Mouse (Mus musculus): ENCODE measurements around the gene Nckap5.
"Not testable (repeated sequence)": the region's sequence is repeated elsewhere in the genome, so short reads cannot be mapped to it uniquely, and the experiment has no call there.

Nckap5 gene

GRCm38 (mm10) chr1:126024518-126024917, 806.1 kb downstream of the Nckap5 start:
- DNase-seq (ENCODE audit: low read depth, low spot score), result no peak

GRCm38 (mm10) chr1:126022959-126023358, 807.6 kb downstream of the Nckap5 start:
- no peak for DNase-seq (ENCODE audit: low read depth, low spot score)

- not testable (repeated sequence) for DNase-seq (ENCODE audit: low read depth, low spot score)
These were observed 811.9 kb downstream of the Nckap5 start for GRCm38 (mm10) chr1:126018654-126019053.

GRCm38 (mm10) chr1:126011661-126012091, 818.9 kb downstream of the Nckap5 start:
- no peak for DNase-seq (ENCODE audit: low read depth, low spot score)

- no peak for DNase-seq (ENCODE audit: low read depth, low spot score)
These were observed 823.0 kb downstream of the Nckap5 start for GRCm38 (mm10) chr1:126007571-126007970.

- no peak for DNase-seq (ENCODE audit: low read depth, low spot score)
These were observed 824.9 kb downstream of the Nckap5 start for GRCm38 (mm10) chr1:126005672-126006071.

- no peak for DNase-seq (ENCODE audit: low read depth, low spot score)
These were observed 834.1 kb downstream of the Nckap5 start for GRCm38 (mm10) chr1:125996540-125996939.

GRCm38 (mm10) chr1:125987803-125988202, 842.8 kb downstream of the Nckap5 start:
- no peak for DNase-seq (ENCODE audit: low read depth, low spot score)

- no peak for DNase-seq (ENCODE audit: low read depth, low spot score)
These were observed 846.0 kb downstream of the Nckap5 start for GRCm38 (mm10) chr1:125984570-125984969.

- DNase-seq (ENCODE audit: low read depth, low spot score), result no peak
These were observed 856.0 kb downstream of the Nckap5 start for GRCm38 (mm10) chr1:125974649-125975048.

GRCm38 (mm10) chr1:125971933-125972332, 858.7 kb downstream of the Nckap5 start:
- DNase-seq (ENCODE audit: low read depth, low spot score), result no peak

- DNase-seq (ENCODE audit: low read depth, low spot score), result no peak
These were observed 862.9 kb downstream of the Nckap5 start for GRCm38 (mm10) chr1:125967671-125968070.

- DNase-seq (ENCODE audit: low read depth, low spot score), result no peak
These were observed 879.6 kb downstream of the Nckap5 start for GRCm38 (mm10) chr1:125951026-125951425.

- no peak for DNase-seq (ENCODE audit: low read depth, low spot score)
These were observed 881.5 kb downstream of the Nckap5 start for GRCm38 (mm10) chr1:125949076-125949475.

GRCm38 (mm10) chr1:125945136-125945535, 885.5 kb downstream of the Nckap5 start:
- no peak for DNase-seq (ENCODE audit: low read depth, low spot score)

GRCm38 (mm10) chr1:125943305-125943704, 887.3 kb downstream of the Nckap5 start:
- DNase-seq (ENCODE audit: low read depth, low spot score), result no peak

GRCm38 (mm10) chr1:125925486-125925885, 905.1 kb downstream of the Nckap5 start:
- no peak for DNase-seq (ENCODE audit: low read depth, low spot score)

- DNase-seq (ENCODE audit: low read depth, low spot score), result no peak
These were observed 907.5 kb downstream of the Nckap5 start for GRCm38 (mm10) chr1:125923062-125923461.

- no peak for DNase-seq (ENCODE audit: low read depth, low spot score)
These were observed 909.9 kb downstream of the Nckap5 start for GRCm38 (mm10) chr1:125920696-125921095.

- DNase-seq (ENCODE audit: low read depth, low spot score), result no peak
These were observed 917.7 kb downstream of the Nckap5 start, which contains the start of gene Lypd1 for GRCm38 (mm10) chr1:125912601-125913600. Gene Lypd1 (minus strand): TSS chr1:125913101.

GRCm38 (mm10) chr1:125911901-125912445, 918.6 kb downstream of the Nckap5 start:
- no peak for DNase-seq (ENCODE audit: low read depth, low spot score)

GRCm38 (mm10) chr1:125911337-125911900, 919.2 kb downstream of the Nckap5 start:
- no peak for DNase-seq (ENCODE audit: low read depth, low spot score)

Data from A20 (cell line).